Mouse (Mus musculus) forebrain, embryonic 15.5 days (tissue): ENCODE data around the gene Maml3. TPM values are rescaled to one million over a fixed set of nuclear protein-coding genes. Genes with fewer than 3 reads are reported as not detected.

ENCODE experiments used
- ATAC-seq: fragments of 200-750 bp; cut with Nextera tagmentation; replicated peaks from 2 replicates; pipeline ENCODE4 v1.8.0; 2017; ENCODE audit warnings: mild to moderate bottlenecking, moderate TSS enrichment, moderate library complexity
- H3K27ac ChIP-seq: fragments of 300-500 bp; sonication (generic); replicated peaks from 2 replicates; pipeline ENCODE4 v1.5.1; 2015; ENCODE audit warnings: mild to moderate bottlenecking, inconsistent platforms
- H3K27me3 ChIP-seq: fragments of 300-500 bp; sonication (generic); 2 replicates; pipeline ENCODE4 v1.6.1; 2015; ENCODE audit warnings: inconsistent platforms
- H3K36me3 ChIP-seq: fragments of 300-500 bp; sonication (generic); 2 replicates; pipeline ENCODE4 v1.6.1; 2015; ENCODE audit warnings: mild to moderate bottlenecking, inconsistent platforms
- H3K4me1 ChIP-seq: fragments of 300-500 bp; sonication (generic); 2 replicates; pipeline ENCODE4 v1.6.1; 2015; ENCODE audit warnings: inconsistent platforms
- H3K4me2 ChIP-seq: fragments of 300-500 bp; sonication (generic); replicated peaks from 2 replicates; pipeline ENCODE4 v1.6.1; 2015; ENCODE audit warnings: mild to moderate bottlenecking, inconsistent platforms
- H3K4me3 ChIP-seq: fragments of 300-500 bp; sonication (generic); 2 replicates; pipeline ENCODE4 v1.5.1; 2015; ENCODE audit warnings: mild to moderate bottlenecking, inconsistent platforms
- H3K9ac ChIP-seq: fragments of 300-500 bp; sonication (generic); replicated peaks from 2 replicates; pipeline ENCODE4 v1.6.1; 2015; ENCODE audit warnings: mild to moderate bottlenecking, inconsistent platforms
- H3K9me3 ChIP-seq: fragments of 300-500 bp; sonication (generic); 2 replicates; pipeline ENCODE4 v1.6.1; 2016; ENCODE audit warnings: inconsistent platforms
- whole genome bisulfite sequencing: fragments of 180-500 bp; shearing (Covaris S2); methylation state at CpG from one replicate; pipeline ENCODE4 v1.1.7; 2015; ENCODE audit warnings: mixed read lengths; 5-methylcytosine and 5-hydroxymethylcytosine counted together
- polyA plus RNA-seq: library from polyadenylated mRNA; unstranded; fragments of >200 nt; fragmentation: Nextera tagmentation; extraction: Ambion mirVana; gene quantifications from 2 replicates; pipeline ENCODE4 v1.2.1, GENCODE M21; 2015

Maml3 gene
- polyA plus RNA-seq, 1 experiment from 2014 or later: 4.9 TPM

DNA sequence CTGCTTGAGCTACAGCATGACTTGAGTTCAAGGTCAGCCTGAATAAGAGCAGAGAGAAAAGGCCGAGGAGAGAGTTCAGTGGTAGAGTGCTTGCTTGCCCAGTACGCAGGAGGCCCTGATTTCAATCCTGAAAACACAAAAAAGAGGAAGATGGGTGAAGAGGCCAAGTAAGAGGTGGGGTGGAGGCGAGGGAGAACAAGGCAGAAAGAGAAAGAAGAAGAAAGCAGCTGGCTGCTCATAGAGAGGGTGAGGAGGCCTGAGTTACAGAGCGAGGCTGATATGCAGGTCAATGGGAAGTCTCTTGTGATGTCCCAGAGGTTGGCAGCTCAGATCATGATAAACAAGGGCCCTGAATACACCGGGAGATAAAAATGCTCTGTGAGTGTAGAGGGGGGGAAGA is 165.8 kb downstream of the Maml3 start:
- H3K9ac ChIP-seq: no peak overlapping the region
- WGBS: 87% methylated on average over 5 of the region's 5 CpGs
- no peaks in the 10 kb centered on the region for H3K36me3 ChIP-seq
- H3K4me1 ChIP-seq: no peaks in the 10 kb centered on the region
- no peak overlapping the region for H3K27ac ChIP-seq
- H3K27me3 ChIP-seq: no peaks in the 10 kb centered on the region
- H3K9me3 ChIP-seq: no peaks in the 10 kb centered on the region
- ATAC-seq: no peak
- H3K4me3 ChIP-seq: no peak overlapping the region
- no peak overlapping the region for H3K4me2 ChIP-seq

DNA sequence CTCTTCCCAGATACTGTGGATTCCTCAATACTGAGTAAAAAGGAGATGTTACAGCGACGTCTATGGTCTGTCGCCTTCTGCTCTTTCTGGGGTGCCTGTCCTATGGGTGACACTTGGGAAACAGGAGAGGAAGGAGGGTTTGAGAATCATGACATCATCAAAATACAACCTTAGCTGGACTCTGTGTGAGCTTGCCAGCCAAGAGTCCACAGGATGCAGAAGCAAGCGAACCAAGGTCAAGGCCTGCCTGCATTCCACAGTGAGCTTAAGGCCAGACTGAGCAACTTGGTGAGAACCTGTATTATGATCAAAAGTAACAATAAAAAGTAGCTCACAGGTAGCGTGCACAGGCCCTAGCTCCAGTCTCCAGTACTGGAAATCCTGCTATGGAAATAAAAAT is 167.7 kb downstream of the Maml3 start:
- no peak overlapping the region for H3K4me3 ChIP-seq
- WGBS: 93% methylated on average over 5 of the region's 5 CpGs
- no peak overlapping the region for H3K9ac ChIP-seq
- no peak overlapping the region for H3K4me2 ChIP-seq
- no peak overlapping the region for H3K27ac ChIP-seq
- ATAC-seq: no peak
- H3K27me3 ChIP-seq: no peaks in the 10 kb centered on the region
- no peaks in the 10 kb centered on the region for H3K9me3 ChIP-seq
- no peaks in the 10 kb centered on the region for H3K4me1 ChIP-seq
- H3K36me3 ChIP-seq: no peaks in the 10 kb centered on the region

DNA sequence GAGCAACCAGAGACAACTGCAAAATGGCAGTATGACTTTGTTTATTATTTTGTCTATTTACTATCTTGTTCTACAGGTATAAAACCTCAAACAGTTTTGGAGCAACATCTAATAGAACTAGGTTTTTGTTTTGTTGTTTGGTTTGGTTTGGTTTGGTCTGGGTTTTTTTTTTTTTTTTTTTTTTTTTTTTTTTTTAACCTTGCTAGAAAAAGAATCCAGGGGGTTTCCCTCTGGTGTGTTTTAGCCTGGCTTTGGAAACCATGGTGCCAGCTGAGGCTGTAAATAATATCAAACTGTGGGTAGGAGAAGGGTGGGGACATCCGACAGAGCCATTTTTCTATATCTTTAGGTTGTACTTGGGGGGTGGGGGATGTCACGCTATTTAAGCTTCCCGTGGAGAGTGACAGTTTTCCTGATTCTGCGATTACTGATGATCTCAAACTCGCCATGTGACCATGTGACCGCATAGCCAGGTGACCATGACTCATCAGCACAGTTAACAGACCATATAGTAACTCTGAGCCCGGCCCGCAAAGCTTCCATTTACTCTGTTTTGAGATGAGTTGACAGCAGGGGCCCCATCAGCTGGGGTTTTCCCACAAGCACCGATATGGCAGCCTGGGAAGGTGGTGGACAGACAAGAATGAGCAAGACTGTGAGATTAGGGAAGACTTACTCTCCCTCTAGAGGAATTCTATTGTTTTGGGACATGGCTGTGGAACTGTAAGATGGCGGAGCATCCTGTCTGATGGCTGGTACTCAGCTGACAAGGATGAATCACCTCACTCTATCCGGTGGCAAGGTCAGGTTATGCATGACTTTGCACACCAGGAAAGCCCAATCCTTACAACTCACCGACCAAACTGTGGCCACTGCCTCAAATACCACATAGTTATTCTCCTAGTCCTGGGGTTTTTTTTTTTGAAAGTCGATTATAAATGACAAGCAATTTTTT is 170.1 kb downstream of the Maml3 start:
- Histone ChIP-seq H3K9me3 (no peaks in the 10 kb centered on the region), H3K9ac (no peak overlapping the region), H3K36me3 (no peaks in the 10 kb centered on the region), H3K4me1 (no peaks in the 10 kb centered on the region), H3K4me2 (no peak overlapping the region), H3K27me3 (no peaks in the 10 kb centered on the region), H3K4me3 (no peak overlapping the region), H3K27ac (no peak overlapping the region)
- 93% methylated on average over 13 of the region's 13 CpGs for WGBS
- no peak for ATAC-seq

DNA sequence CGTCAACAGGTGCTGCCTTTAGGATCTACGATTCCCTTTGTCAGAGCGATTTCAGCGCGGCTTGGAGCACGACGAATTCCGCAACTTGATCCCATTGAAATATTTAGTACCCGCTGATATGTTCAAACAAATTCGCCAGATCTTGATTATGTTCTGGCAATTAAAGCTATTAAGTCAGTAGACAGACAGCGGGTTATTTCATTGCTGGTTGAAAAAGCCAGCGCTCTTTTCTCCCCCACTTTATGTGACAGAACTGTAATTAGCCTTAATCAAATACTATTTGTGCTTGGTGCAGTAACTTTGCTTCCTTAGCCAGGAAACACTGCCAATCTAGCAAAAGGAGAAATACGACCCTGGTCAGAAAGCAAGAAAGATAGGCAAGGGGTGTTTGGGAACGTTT is 176.7 kb downstream of the Maml3 start:
- Histone ChIP-seq H3K4me2 (peak overlapping the region; percentile 24), H3K9ac (no peak overlapping the region), H3K27ac (peak overlapping the region; percentile 29), H3K4me1 (peaks cover 34% of the 10 kb centered on the region), H3K9me3 (no peaks in the 10 kb centered on the region), H3K4me3 (no peak overlapping the region), H3K36me3 (no peaks in the 10 kb centered on the region), H3K27me3 (no peaks in the 10 kb centered on the region)
- ATAC-seq: peak; percentile 55; the same call in 1 of the 2 replicates
- 32% methylated on average over 14 of the region's 14 CpGs for WGBS

DNA sequence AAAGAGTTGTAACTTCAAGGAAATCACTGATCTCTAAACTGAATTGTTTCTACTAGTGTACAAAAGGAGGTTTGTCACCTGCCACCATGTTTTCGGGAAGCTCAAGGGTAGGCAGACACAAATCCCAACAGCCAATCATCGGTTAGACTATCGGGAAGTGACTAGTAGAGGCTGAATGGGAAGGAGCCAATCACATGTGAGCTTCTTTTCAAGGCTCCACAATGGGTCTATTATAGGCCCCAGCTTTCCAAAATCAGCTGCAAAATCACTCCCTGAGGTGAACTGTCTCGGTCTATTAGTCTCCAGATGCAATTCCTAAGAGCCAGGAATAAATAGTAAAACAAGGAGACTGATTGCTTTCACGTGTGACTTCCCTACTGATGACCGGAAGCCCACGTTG is 177.3 kb downstream of the Maml3 start:
- H3K9me3 ChIP-seq: no peaks in the 10 kb centered on the region
- ATAC-seq: no peak
- H3K27me3 ChIP-seq: no peaks in the 10 kb centered on the region
- H3K4me1 ChIP-seq: peaks cover 35% of the 10 kb centered on the region
- H3K36me3 ChIP-seq: no peaks in the 10 kb centered on the region
- H3K4me2 ChIP-seq: peak overlapping the region; percentile 24
- H3K27ac ChIP-seq: peak overlapping the region; percentile 29
- WGBS: 54% methylated on average over 7 of the region's 7 CpGs
- H3K4me3 ChIP-seq: no peak overlapping the region
- H3K9ac ChIP-seq: no peak overlapping the region

DNA sequence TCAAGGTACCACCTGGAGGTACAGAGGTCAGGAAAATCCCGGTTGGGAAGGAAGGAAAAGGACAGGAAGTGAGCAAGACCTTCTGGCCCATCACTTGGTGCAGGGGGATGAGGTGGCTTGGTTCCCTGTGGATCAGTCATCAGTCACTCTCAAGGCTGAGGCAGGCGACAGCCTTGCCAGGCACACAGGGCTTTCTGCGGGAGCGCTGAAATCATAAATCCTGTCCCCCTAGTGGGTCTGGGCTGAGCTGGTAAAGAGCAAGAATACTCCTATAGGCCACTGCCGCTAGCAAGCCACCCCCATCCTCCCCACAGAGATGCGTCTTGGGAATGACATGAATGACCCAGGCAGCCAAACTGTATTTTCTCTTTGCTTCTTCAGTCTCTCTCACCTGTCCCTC is 177.8 kb downstream of the Maml3 start:
- H3K27me3 ChIP-seq: no peaks in the 10 kb centered on the region
- no peak overlapping the region for H3K4me3 ChIP-seq
- no peak overlapping the region for H3K9ac ChIP-seq
- H3K9me3 ChIP-seq: no peaks in the 10 kb centered on the region
- ATAC-seq: no peak
- H3K27ac ChIP-seq: no peak overlapping the region
- no peaks in the 10 kb centered on the region for H3K36me3 ChIP-seq
- H3K4me2 ChIP-seq: no peak overlapping the region
- peaks cover 35% of the 10 kb centered on the region for H3K4me1 ChIP-seq
- 69% methylated on average over 6 of the region's 6 CpGs for WGBS

DNA sequence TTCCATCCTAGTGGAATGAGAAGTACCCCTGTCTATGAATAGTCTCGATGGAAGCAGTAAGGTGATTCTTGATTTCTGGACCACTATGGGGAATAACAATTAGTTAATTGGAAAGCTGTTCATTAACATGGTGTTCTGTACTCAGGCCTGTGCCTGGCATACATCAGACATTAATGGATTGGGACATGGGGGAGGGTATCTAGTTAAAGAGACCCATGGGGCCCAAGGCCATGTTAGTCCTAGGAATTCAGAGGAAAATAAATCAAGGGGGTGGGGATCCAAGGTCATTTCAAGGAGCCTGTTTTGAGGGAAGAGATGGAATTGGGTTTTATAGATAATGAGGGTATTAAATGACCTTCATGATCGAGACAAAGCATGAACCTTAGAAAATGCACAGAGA is 179.1 kb downstream of the Maml3 start:
- WGBS: 37% methylated on average over 2 of the region's 2 CpGs
- Histone ChIP-seq H3K4me3 (no peak overlapping the region), H3K27me3 (no peaks in the 10 kb centered on the region), H3K4me2 (no peak overlapping the region), H3K4me1 (peaks cover 35% of the 10 kb centered on the region), H3K36me3 (no peaks in the 10 kb centered on the region), H3K9me3 (no peaks in the 10 kb centered on the region), H3K27ac (no peak overlapping the region), H3K9ac (no peak overlapping the region)
- ATAC-seq: no peak

DNA sequence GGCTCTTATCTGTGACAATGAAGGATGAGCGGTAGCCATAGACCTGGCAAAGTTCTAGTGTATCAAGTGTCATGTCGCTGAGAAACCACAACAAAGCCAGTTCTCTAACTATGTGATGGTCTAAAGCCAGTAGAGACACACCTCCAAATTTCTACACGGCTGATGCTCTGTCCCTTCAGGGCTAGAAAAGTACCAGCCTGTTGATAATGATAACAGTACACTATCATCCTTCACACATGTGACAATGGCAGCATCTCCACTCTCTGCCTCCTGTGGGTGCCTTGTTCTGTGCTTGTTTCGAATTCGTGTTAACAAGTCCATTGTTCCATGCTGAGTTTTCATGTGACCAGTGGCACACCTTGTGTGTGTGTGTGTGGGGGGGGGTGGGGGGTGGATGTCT is 180.2 kb downstream of the Maml3 start:
- Histone ChIP-seq H3K4me3 (no peak overlapping the region), H3K27ac (no peak overlapping the region), H3K4me2 (no peak overlapping the region), H3K9ac (no peak overlapping the region), H3K9me3 (no peaks in the 10 kb centered on the region), H3K36me3 (no peaks in the 10 kb centered on the region), H3K27me3 (no peaks in the 10 kb centered on the region), H3K4me1 (peaks cover 35% of the 10 kb centered on the region)
- 88% methylated on average over 5 of the region's 5 CpGs for WGBS
- ATAC-seq: no peak

DNA sequence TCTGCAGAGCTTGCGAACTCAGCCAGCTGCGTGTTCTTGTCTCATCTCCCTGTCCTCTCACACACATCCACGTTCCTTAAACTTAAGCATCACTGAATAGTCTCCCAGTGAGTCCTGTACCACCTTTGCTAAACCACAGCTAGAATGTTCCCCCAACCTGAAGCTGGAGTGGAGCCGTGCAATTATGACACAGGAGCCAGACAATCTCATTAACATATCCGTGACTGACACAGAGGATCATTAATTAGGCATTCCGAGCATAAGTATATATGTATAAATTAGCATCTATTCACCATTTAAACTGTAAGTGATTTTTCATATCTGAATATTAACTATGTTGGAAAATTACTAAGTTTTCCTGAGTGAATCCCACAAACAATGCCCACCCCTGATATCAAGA is 181.1 kb downstream of the Maml3 start:
- Histone ChIP-seq H3K27ac (no peak overlapping the region), H3K4me2 (no peak overlapping the region)
- peak; percentile 55 for ATAC-seq

DNA sequence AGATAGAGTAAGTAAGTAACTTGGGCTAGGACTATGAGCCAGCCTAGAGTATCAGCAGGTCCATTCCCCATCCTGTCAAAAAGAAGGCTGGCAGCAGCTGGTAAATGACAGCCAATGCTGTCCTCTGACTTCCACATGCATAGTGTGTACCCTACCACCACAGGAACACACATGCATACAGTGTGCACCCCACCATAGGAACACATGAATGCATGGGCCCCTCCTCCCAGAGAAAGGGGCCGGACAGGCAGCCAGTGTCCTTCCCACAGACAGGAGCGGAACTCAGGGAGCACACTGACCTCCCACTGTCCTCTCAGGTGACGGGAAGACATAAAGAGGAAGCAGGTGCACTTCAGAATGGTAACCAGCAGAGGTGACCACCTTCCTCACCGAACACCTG is 188.0 kb downstream of the Maml3 start:
- peak; percentile 38; the same call in 1 of the 2 replicates for ATAC-seq
- Histone ChIP-seq H3K9ac (no peak overlapping the region), H3K9me3 (no peaks in the 10 kb centered on the region), H3K4me3 (no peak overlapping the region), H3K4me1 (peaks cover 13% of the 10 kb centered on the region), H3K27me3 (no peaks in the 10 kb centered on the region), H3K36me3 (no peaks in the 10 kb centered on the region), H3K4me2 (no peak overlapping the region), H3K27ac (no peak overlapping the region)
- 87% methylated on average over 4 of the region's 4 CpGs for WGBS

More for the DNA sequence above, 181.1 kb downstream of the Maml3 start:
- Histone ChIP-seq H3K27me3 (no peaks in the 10 kb centered on the region), H3K9me3 (no peaks in the 10 kb centered on the region), H3K9ac (no peak overlapping the region), H3K36me3 (no peaks in the 10 kb centered on the region), H3K4me1 (peaks cover 35% of the 10 kb centered on the region), H3K4me3 (no peak overlapping the region)
- 43% methylated on average over 6 of the region's 6 CpGs for WGBS

DNA sequence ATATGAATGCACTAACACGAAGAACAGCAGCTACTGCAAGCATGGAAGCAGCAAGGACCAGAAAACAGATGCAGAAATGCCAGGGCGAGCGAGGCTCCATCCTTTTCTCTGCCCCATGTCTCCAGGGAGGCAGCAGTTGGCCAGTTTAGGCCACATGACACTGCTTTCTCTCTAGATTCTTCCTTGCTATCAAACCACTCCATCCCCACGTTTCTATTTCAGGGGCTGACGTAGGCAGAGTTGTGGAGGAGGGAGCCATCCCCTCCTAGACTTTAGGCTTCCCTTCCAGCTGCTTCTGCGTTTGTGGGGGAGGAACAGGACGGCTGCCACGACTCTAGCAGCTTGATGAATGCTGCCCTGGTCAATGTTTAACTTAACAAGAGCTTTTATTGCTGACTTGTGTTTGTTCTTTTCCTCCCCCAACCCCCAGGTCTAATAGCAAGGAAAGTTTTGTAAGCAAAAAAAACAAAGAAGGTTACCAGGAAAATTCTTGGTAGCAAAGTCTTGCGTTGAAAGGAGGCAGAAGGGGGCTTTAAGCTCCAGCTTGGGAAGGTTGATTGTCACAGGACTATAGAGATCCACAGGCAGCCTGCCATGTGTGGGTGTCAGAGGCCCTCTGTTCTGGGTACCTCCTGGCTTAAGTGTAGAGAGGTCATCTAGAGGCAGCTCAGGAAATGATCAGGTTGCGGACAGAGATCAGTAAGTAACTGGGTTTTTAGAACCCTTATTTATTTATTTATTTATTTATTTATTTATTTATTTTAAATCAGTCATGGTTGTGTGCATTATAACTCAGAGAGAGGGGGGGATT is 188.6 kb downstream of the Maml3 start:
- Histone ChIP-seq H3K9ac (no peak overlapping the region), H3K27ac (peak overlapping the region; percentile 3), H3K9me3 (no peaks in the 10 kb centered on the region), H3K27me3 (no peaks in the 10 kb centered on the region), H3K4me1 (peaks cover 13% of the 10 kb centered on the region), H3K4me3 (no peak overlapping the region), H3K4me2 (no peak overlapping the region), H3K36me3 (no peaks in the 10 kb centered on the region)
- ATAC-seq: no peak
- 40% methylated on average over 10 of the region's 10 CpGs for WGBS

DNA sequence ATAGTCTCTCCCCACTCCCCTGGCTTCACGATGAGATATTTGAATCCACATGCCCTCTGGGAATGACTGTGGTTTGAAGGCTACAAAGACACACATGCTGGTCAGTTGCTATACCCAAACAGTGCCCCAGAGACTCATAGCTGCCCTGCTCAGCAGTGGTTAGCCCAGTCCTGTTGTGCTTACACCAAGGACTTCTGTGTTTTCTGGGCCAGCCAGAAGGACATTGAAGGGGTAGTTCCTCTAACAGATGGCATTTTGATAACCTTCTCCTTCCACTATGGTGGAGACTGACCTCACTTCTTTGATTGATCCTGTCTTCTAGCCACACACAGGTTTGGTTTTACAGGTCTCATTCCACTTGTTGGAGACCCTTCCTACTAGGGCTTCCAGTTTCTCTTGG is 189.5 kb downstream of the Maml3 start:
- Histone ChIP-seq H3K4me2 (no peak overlapping the region), H3K4me1 (peaks cover 13% of the 10 kb centered on the region), H3K27me3 (no peaks in the 10 kb centered on the region), H3K9ac (no peak overlapping the region), H3K36me3 (no peaks in the 10 kb centered on the region), H3K9me3 (no peaks in the 10 kb centered on the region), H3K27ac (peak overlapping the region; percentile 3), H3K4me3 (no peak overlapping the region)
- no peak for ATAC-seq
- 95% methylated on average over 1 of the region's 1 CpGs for WGBS
